Mouse (Mus musculus) brain, adult 2 months (tissue): ENCODE measurements around the gene Rnf180.
A peak's percentile ranks its signal among the peaks of the same experiment; 100 is the strongest.

Experiments
- DNase-seq: peaks from one replicate; pipeline ENCODE4 v3.0.0; 2011; ENCODE audit warnings: low read depth, low spot score

Gene Rnf180

DNA sequence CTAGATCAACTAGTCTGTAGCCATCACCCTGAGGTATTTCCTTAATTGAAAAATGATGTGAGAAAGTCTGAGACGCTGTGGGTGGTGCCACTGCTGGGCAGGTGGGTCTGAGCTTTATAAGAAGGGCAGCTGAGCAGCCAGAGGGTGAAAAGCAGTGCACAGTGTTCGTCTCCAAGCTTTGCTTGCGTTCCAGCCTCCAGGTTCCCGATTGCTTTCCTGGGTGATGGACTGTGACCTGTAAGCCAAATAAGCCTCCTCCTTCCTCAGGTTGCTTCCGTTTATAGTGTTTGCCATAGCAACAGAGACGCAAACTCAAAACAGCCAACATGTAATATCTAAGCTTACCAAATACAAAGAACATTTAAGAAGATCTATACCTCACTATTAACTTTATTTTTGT lies 162.2 kb downstream of the Rnf180 start:
- DNase-seq = no peak

DNA sequence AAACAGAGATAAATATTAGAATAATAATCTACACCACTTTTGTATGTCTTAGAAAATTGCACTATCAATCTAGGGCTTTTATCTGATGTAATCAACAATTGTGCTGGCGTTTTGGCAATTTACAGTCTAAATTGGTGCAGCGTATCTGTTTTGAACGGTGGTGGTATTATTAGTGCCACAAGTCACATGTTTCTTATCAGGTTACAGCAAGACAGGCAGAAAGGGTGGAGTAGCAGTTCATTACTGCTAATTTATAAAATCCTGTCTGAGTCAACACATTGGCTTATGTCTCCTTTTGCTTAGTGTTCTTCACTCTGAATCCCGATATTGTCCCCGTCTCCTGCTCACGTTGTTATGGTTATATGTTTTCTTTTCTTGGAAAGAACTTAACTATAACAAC lies 164.5 kb downstream of the Rnf180 start:
- no peak for DNase-seq

DNA sequence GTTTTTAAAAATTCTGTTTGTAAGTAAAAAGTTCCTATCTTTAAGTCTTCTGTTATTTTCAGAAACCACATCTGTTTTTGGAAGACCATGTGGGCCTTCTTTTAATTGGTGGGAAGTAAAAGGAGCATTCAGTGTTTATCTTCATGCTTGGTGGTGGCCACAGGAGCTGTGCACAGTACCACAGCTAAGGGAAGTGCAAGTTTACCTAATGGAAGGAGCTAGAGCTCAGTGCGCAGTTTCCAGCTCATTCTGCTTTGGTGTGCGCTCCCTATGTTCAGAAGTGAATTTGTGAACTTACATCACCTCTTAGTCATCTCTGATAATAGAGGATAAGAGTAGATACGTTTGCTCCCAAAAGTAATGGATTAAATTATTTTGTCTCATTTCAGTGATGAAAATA lies 172.5 kb downstream of the Rnf180 start:
- DNase-seq = no peak

DNA sequence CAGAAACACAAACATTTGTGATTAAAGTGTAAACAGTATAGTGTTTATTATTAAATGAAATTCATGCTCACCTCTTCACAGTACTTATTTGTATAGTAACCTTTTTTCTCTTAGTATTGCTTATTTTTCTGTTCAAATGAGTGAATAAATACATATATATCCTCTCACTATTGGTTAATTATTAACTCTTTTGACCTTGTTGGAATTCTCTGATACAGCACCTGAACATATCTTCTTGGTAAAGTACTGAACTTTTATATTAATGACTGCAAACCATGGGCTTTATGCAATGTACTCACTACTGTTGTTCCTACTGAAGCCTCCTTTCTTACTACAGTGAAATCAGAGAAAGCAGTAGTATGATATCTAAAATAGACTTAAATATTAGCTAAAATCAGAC lies 173.0 kb downstream of the Rnf180 start:
- no peak for DNase-seq

DNA sequence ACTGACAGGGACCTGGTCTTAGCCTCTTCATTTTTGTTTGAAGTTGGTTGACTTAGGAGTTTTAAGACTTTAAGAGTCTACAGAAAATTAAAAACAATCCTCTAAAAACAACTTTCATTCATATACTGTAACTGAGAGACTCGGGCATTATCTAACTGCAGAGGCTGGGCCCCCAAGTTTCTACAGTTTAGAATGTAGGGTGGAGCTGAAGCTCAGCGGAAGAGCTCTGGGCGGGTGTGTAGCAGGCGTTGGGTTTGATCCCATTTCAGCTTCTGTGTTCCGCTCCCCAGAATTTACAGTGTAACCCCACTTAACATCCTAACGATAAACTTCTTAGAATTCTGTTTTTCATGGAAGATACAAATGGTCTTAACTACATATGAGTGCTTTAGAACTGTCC lies 183.0 kb downstream of the Rnf180 start:
- no peak for DNase-seq

DNA sequence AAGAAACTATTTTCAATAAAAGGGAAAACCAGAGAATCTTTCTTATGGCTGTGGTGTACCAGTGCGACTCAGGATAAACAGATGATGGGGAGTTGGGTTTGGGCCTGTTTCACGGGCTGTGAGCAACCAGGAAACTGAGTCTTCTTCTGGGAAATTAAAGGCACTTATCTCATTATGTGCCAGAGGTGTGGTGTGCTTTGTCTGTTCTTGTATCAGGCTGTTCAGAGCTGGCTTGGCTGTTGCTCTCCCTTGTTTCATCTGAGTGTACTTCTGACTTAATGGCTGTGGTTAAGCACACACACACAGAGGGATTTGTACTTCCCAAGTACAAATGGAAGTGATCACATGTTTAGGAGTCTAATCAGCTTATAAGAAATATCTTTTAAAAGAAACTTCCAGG lies 190.2 kb downstream of the Rnf180 start:
- DNase-seq = no peak

DNA sequence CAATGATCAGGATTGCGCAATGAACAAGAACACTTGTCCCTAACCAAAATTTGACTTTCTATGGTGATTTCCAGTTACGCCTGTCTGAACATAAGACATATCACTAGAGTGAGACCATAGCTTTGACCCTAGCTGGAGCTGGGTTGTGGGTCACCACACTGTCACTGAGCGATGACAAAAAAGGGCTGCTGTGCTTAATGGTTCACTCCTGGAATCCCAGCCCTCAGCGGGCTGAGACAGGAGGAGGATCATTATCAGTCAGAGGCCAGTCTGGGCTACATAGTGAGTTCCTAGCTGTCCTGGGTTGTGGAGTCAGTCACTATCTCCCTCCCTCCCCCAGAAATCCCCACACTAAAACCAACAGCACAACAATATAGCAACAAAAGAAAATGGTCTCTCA lies 193.9 kb downstream of the Rnf180 start:
- DNase-seq = no peak

DNA sequence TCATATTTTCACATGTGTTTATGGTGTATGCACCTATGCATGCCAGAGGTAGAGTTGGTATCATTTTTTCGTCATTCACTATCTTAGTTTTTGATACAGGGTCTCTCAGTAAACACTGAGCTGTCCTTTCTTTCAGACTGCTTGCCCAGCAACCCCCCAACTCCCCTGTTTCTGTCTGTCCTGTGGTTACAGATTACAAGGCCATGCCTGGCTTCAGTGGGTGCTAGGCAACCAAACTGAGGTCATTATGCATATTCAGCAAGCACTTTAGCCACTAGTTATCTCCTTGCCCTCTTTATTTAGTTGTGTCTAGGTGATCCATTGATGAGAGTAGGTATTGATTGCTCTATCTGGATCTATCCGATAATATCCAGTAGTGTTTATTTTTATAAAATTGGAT lies 198.3 kb downstream of the Rnf180 start:
- no peak for DNase-seq

DNA sequence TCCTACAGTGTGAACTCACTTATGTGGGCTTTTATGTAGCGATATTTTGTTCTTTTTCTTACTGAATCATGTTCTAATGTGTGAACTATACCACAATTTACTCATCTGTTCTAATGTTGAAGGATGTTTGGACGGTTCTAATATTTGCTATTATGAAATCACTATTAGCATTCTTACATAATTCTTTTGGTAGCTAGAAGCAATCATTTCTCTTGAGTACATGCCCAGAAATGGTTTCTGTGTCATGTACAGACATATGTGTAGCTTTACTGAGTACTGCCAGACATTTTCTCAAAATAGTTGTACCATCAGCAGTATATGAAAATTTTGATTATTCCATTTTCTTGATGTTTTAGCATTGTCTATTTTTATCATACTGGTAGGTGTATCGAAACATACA lies 205.3 kb downstream of the Rnf180 start:
- DNase-seq = peak; percentile 26

DNA sequence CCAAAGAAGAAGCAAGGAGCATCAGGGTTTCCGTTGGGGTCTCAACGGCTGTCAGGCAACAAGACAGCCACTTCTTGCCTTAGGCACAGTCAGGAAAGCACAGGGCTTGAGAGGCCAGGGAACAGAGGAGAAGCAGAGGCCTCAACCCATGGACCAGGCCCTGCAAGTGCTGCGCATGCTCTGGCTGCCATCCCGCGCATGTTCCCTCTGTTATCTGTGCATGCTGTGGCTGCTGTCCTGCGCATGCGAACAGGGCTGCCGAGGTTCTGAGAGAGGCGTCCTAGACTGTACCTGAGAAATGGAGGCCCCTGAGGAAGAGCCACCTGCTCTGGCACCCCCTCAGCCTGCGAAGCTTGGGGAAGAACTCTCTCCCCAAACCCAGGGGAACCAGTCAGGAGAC lies 212.8 kb downstream of the Rnf180 start, which contains the start of gene 4933425L06Rik:
TSS of gene 4933425L06Rik (plus strand) at position 261 of the 400 bp plus-strand sequence.
- DNase-seq = no peak
